Mouse (Mus musculus): ENCODE measurements around the gene Ift20. TPM values are rescaled to one million over a fixed set of nuclear protein-coding genes. Genes with fewer than 3 reads are reported as not detected.
"Not testable (repeated sequence)": the region's sequence is repeated elsewhere in the genome, so short reads cannot be mapped to it uniquely, and the experiment has no call there.

Gene Ift20
- polyA plus RNA-seq, 2 experiments = 133 to 185 TPM

DNA sequence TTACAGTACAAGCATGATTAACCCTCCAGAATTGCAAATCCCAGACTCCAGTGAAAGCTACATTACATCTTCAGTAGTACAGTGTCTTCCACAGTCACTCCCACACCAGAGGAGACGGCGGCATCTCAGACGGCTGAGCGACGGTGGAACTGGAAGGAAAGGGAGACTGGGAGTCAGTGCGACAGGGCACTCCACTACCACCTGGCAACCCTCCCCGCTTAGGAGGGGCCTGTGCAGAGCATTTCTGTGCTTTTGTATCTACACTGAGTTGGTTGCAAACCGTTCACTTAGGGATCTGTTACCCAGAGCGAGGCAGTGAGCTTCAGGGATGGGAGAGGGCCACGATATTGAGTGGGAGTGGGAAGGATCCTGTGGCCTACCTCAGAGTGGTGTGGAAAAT is 32.7 kb downstream of the Ift20 start:
- no peak overlapping the region for H3K27ac ChIP-seq (replicated peaks; ENCODE audit: low read depth, low read length)
- no peaks in the 10 kb centered on the region for H3K4me1 ChIP-seq (ENCODE audit: control insufficient read depth, insufficient read depth, low read length)
- H3K4me3 ChIP-seq (replicated peaks; ENCODE audit: low read length) = no peak overlapping the region
- no peak overlapping the region for H3K4me2 ChIP-seq (replicated peaks; ENCODE audit: low read depth, low read length, severe bottlenecking)
- no peaks in the 10 kb centered on the region for H3K27me3 ChIP-seq (ENCODE audit: control insufficient read depth, insufficient read depth, low read length)
- peaks cover 36% of the 10 kb centered on the region for H3K36me3 ChIP-seq (ENCODE audit: control insufficient read depth, insufficient read depth, low read length)
- no peak overlapping the region for H3K9ac ChIP-seq (ENCODE audit: low read depth, low read length, severe bottlenecking)
- no peak for DNase-seq (ENCODE audit: low spot score)
- ATAC-seq (ENCODE audit: low FRiP score, low read depth) = no peak
- H3K9me3 ChIP-seq (ENCODE audit: control insufficient read depth, low read length) = no peaks in the 10 kb centered on the region
- 87% methylated on average over 10 of the region's 10 CpGs for WGBS
- TF ChIP-seq POLR2A (IDR thresholded peaks at IDR 0.05; ENCODE audit: borderline replicate concordance, extremely low read depth, insufficient read depth, insufficient read length) = no peak

DNA sequence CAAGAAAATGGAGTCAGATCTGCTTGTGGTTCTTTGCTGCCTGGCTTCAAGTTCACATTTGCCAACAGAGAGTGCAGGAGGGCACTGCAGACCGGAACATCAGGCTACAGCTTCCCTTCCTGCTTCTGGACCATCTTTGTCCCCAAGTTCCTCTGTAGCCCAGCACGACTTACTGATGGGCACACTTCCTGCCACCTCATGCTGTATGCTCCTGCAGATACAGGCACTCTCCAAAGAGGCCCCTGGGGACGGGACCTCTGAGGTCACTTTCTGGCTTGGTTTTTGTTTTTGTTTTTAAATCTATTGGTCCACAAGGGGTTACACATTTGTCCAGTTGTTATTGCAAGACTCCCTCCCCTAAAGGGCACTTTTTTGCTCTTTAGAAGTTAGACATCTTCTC is 33.6 kb downstream of the Ift20 start:
- Histone ChIP-seq H3K9me3 (ENCODE audit: control insufficient read depth, low read length) (no peaks in the 10 kb centered on the region), H3K27ac (replicated peaks; ENCODE audit: low read depth, low read length) (no peak overlapping the region), H3K9ac (ENCODE audit: low read depth, low read length, severe bottlenecking) (no peak overlapping the region), H3K27me3 (ENCODE audit: control insufficient read depth, insufficient read depth, low read length) (no peaks in the 10 kb centered on the region), H3K36me3 (ENCODE audit: control insufficient read depth, insufficient read depth, low read length) (peaks cover 40% of the 10 kb centered on the region), H3K4me1 (ENCODE audit: control insufficient read depth, insufficient read depth, low read length) (no peaks in the 10 kb centered on the region), H3K4me3 (replicated peaks; ENCODE audit: low read length) (no peak overlapping the region), H3K4me2 (replicated peaks; ENCODE audit: low read depth, low read length, severe bottlenecking) (no peak overlapping the region)
- DNase-seq (ENCODE audit: low spot score) (no peak), ATAC-seq (ENCODE audit: low FRiP score, low read depth) (no peak)
- TF ChIP-seq POLR2A (IDR thresholded peaks at IDR 0.05; ENCODE audit: borderline replicate concordance, extremely low read depth, insufficient read depth, insufficient read length) = no peak
- 73% methylated on average over 3 of the region's 3 CpGs for WGBS

DNA sequence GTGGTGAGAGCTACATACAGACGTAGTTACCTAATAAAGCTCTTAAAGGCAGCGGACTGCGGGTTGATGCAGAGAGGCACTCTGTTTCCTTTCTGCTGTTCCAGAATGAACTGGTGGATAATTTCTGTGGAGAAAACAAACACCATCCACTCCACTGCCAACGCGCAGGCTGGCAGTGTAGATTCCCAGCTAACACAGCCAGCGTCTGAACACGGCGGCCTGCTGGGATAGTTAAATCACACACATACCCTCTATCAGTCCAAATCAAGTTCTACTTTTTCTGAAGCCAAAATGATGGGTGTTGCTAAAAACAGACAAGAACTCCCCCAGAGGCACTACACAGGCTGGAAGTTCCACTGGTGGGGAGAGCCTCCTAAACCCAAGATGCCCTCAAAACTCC is 35.3 kb downstream of the Ift20 start:
- Histone ChIP-seq H3K27me3 (ENCODE audit: control insufficient read depth, insufficient read depth, low read length) (no peaks in the 10 kb centered on the region), H3K36me3 (ENCODE audit: control insufficient read depth, insufficient read depth, low read length) (peaks cover 56% of the 10 kb centered on the region), H3K9ac (ENCODE audit: low read depth, low read length, severe bottlenecking) (no peak overlapping the region), H3K4me1 (ENCODE audit: control insufficient read depth, insufficient read depth, low read length) (no peaks in the 10 kb centered on the region), H3K9me3 (ENCODE audit: control insufficient read depth, low read length) (no peaks in the 10 kb centered on the region), H3K4me3 (replicated peaks; ENCODE audit: low read length) (no peak overlapping the region), H3K27ac (replicated peaks; ENCODE audit: low read depth, low read length) (no peak overlapping the region), H3K4me2 (replicated peaks; ENCODE audit: low read depth, low read length, severe bottlenecking) (no peak overlapping the region)
- 95% methylated on average over 8 of the region's 8 CpGs for WGBS
- DNase-seq (ENCODE audit: low spot score) (no peak), ATAC-seq (ENCODE audit: low FRiP score, low read depth) (no peak)
- TF ChIP-seq POLR2A (IDR thresholded peaks at IDR 0.05; ENCODE audit: borderline replicate concordance, extremely low read depth, insufficient read depth, insufficient read length) = no peak

DNA sequence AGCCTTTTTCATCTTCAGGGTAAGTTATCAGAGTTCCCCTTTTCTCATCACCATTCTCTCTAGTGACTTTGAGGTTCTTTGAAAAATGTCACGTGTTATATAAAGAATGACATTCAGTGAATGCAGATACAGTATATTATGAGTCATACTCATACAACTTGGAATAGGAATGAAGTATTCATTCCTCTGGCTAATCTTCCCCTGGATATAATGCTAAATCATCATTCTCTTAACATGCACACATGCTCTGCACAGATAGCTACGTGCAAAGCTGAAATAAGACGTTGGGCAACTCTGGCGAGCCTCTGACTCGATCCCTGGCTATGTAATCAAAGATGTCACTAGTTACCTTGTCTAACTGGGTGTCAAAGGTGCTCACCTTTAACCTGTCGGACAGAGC is 35.7 kb downstream of the Ift20 start:
- H3K4me2 ChIP-seq (replicated peaks; ENCODE audit: low read depth, low read length, severe bottlenecking) = no peak overlapping the region
- H3K36me3 ChIP-seq (ENCODE audit: control insufficient read depth, insufficient read depth, low read length) = peaks cover 56% of the 10 kb centered on the region

DNA sequence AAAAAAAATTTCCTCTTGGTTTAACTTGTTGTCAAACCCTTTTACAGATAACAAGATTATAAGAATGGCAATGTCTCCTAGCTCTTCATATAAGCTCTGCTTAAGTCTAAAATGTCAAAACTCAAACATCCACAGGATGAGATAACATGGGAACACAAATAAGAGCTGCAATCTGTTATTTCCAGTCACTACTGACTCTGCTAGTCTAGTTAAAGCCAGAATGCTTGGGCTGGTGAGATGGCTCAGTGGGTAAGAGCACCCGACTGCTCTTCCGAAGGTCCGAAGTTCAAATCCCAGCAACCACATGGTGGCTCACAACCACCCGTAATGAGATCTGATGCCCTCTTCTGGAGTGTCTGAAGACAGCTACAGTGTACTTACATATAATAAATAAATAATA is 37.9 kb downstream of the Ift20 start:
- not testable (repeated sequence) for H3K9me3 ChIP-seq (ENCODE audit: control insufficient read depth, low read length); H3K9ac ChIP-seq (ENCODE audit: low read depth, low read length, severe bottlenecking); H3K27ac ChIP-seq (replicated peaks; ENCODE audit: low read depth, low read length); DNase-seq (ENCODE audit: low spot score); H3K4me1 ChIP-seq (ENCODE audit: control insufficient read depth, insufficient read depth, low read length); H3K4me2 ChIP-seq (replicated peaks; ENCODE audit: low read depth, low read length, severe bottlenecking); ATAC-seq (ENCODE audit: low FRiP score, low read depth); H3K27me3 ChIP-seq (ENCODE audit: control insufficient read depth, insufficient read depth, low read length); H3K4me3 ChIP-seq (replicated peaks; ENCODE audit: low read length)
- peaks cover 63% of the 10 kb centered on the region for H3K36me3 ChIP-seq (ENCODE audit: control insufficient read depth, insufficient read depth, low read length)
- 91% methylated on average over 3 of the region's 4 CpGs for WGBS

More for the DNA sequence above, 35.7 kb downstream of the Ift20 start:
- Histone ChIP-seq H3K27ac (replicated peaks; ENCODE audit: low read depth, low read length) (no peak overlapping the region), H3K4me3 (replicated peaks; ENCODE audit: low read length) (no peak overlapping the region), H3K9me3 (ENCODE audit: control insufficient read depth, low read length) (no peaks in the 10 kb centered on the region), H3K9ac (ENCODE audit: low read depth, low read length, severe bottlenecking) (no peak overlapping the region), H3K4me1 (ENCODE audit: control insufficient read depth, insufficient read depth, low read length) (no peaks in the 10 kb centered on the region), H3K27me3 (ENCODE audit: control insufficient read depth, insufficient read depth, low read length) (no peaks in the 10 kb centered on the region)
- TF ChIP-seq POLR2A (IDR thresholded peaks at IDR 0.05; ENCODE audit: borderline replicate concordance, extremely low read depth, insufficient read depth, insufficient read length) = no peak
- ATAC-seq (ENCODE audit: low FRiP score, low read depth) = no peak
- no peak for DNase-seq (ENCODE audit: low spot score)
- WGBS = 92% methylated on average over 6 of the region's 6 CpGs

DNA sequence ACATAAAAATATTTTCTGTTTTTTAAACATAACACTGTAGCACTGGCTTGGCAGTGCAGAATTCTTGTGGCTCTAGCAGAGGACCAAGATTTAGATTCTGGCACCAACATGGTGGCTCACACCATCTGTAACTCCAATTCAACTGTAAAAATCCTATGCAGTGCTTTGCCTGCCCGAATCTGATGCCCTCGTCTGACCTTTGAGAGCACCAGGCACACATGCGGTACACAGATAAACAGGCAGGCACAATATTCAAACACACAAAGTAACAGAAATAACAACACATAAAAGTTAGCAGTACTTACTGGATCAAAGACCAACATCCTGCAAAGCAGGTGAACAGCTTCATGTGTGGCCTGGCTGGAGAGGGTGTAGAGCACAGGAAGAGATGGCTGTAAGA is 38.4 kb downstream of the Ift20 start:
- H3K4me1 ChIP-seq (ENCODE audit: control insufficient read depth, insufficient read depth, low read length) = no peaks in the 10 kb centered on the region
- H3K27me3 ChIP-seq (ENCODE audit: control insufficient read depth, insufficient read depth, low read length) = no peaks in the 10 kb centered on the region
- 87% methylated on average over 3 of the region's 3 CpGs for WGBS
- DNase-seq (ENCODE audit: low spot score) = no peak
- no peak overlapping the region for H3K9ac ChIP-seq (ENCODE audit: low read depth, low read length, severe bottlenecking)
- no peak for TF ChIP-seq POLR2A (IDR thresholded peaks at IDR 0.05; ENCODE audit: borderline replicate concordance, extremely low read depth, insufficient read depth, insufficient read length)
- no peak overlapping the region for H3K27ac ChIP-seq (replicated peaks; ENCODE audit: low read depth, low read length)
- no peak overlapping the region for H3K4me3 ChIP-seq (replicated peaks; ENCODE audit: low read length)
- ATAC-seq (ENCODE audit: low FRiP score, low read depth) = no peak
- no peak overlapping the region for H3K4me2 ChIP-seq (replicated peaks; ENCODE audit: low read depth, low read length, severe bottlenecking)
- no peaks in the 10 kb centered on the region for H3K9me3 ChIP-seq (ENCODE audit: control insufficient read depth, low read length)
- H3K36me3 ChIP-seq (ENCODE audit: control insufficient read depth, insufficient read depth, low read length) = peaks cover 63% of the 10 kb centered on the region

All from limb, embryonic 14.5 days (tissue).